Mouse (Mus musculus) ovary, postnatal 36 days (tissue): ENCODE results near the gene Fancg.
A peak's percentile ranks its signal among the peaks of the same experiment; 100 is the strongest.
"Not testable (repeated sequence)": the region's sequence is repeated elsewhere in the genome, so short reads cannot be mapped to it uniquely, and the experiment has no call there.

ENCODE experiments used
- DNase-seq: peaks from one replicate; pipeline ENCODE4 v3.0.0; 2022; ENCODE audit warnings: low spot score, mixed read lengths

The Fancg gene

GRCm38 (mm10) chr4:42999451-43000140 is 10.7 kb downstream of the Fancg start:
- peak; percentile 80 for DNase-seq

GRCm38 (mm10) chr4:42998022-42998421 is 12.3 kb downstream of the Fancg start:
- no peak for DNase-seq

- DNase-seq, result no peak
Observed at GRCm38 (mm10) chr4:42988296-42988695, 22.0 kb downstream of the Fancg start.

GRCm38 (mm10) chr4:42980467-42980866 is 29.8 kb downstream of the Fancg start:
- not testable (repeated sequence) for DNase-seq

- no peak for DNase-seq
Observed at GRCm38 (mm10) chr4:42978062-42978461, 32.2 kb downstream of the Fancg start.

GRCm38 (mm10) chr4:42973868-42974267 is 36.4 kb downstream of the Fancg start:
- DNase-seq, result no peak

- DNase-seq, result no peak
Observed at GRCm38 (mm10) chr4:42972952-42973351, 37.4 kb downstream of the Fancg start.

- no peak for DNase-seq
Observed at GRCm38 (mm10) chr4:42969304-42969703, 41.0 kb downstream of the Fancg start, which contains the start of gene 1700022I11Rik. Gene 1700022I11Rik (plus strand): TSS chr4:42969604.

GRCm38 (mm10) chr4:42965039-42965719 is 45.1 kb downstream of the Fancg start:
- DNase-seq, result no peak

GRCm38 (mm10) chr4:42963480-42963879 is 46.8 kb downstream of the Fancg start:
- DNase-seq, result no peak

GRCm38 (mm10) chr4:42961592-42961991 is 48.7 kb downstream of the Fancg start:
- DNase-seq, result peak; percentile 48

GRCm38 (mm10) chr4:42959382-42959781 is 50.9 kb downstream of the Fancg start:
- DNase-seq, result no peak

- no peak for DNase-seq
Observed at GRCm38 (mm10) chr4:42958942-42959341, 51.4 kb downstream of the Fancg start.

- no peak for DNase-seq
Observed at GRCm38 (mm10) chr4:42957979-42958378, 52.3 kb downstream of the Fancg start.

GRCm38 (mm10) chr4:42957306-42957705 is 53.0 kb downstream of the Fancg start:
- DNase-seq, result no peak

- DNase-seq, result no peak
Observed at GRCm38 (mm10) chr4:42956581-42956980, 53.7 kb downstream of the Fancg start.

- no peak for DNase-seq
Observed at GRCm38 (mm10) chr4:42955200-42955599, 55.1 kb downstream of the Fancg start.

- DNase-seq, result peak; percentile 64
Observed at GRCm38 (mm10) chr4:42954297-42954696, 56.0 kb downstream of the Fancg start.

- no peak for DNase-seq
Observed at GRCm38 (mm10) chr4:42953435-42954094, 56.7 kb downstream of the Fancg start.

- DNase-seq, result no peak
Observed at GRCm38 (mm10) chr4:42952563-42952962, 57.7 kb downstream of the Fancg start.
